Mouse (Mus musculus): ENCODE results near the gene Mettl23. TPM values are rescaled to one million over a fixed set of nuclear protein-coding genes. Genes with fewer than 3 reads are reported as not detected.

Gene Mettl23
- total and polyA plus RNA-seq, 3 experiments = 35.8 to 49.1 (median 45.4) TPM

GRCm38 (mm10) chr11:116869223-116869622, 26.1 kb downstream of the Mettl23 start:
- no peak for TF ChIP-seq TAL1 (conservative IDR thresholded peaks at IDR 0.05; ENCODE audit: low read depth, low read length)
- no peak for TF ChIP-seq GATA1 (IDR thresholded peaks at IDR 0.05; ENCODE audit: borderline replicate concordance, low read length)
- no peak for TF ChIP-seq POLR2AphosphoS5 (IDR thresholded peaks at IDR 0.05; ENCODE audit: insufficient replicate concordance, low read depth, low read length)
- no peak for TF ChIP-seq GATA2 (IDR thresholded peaks at IDR 0.05; ENCODE audit: borderline replicate concordance, low read depth, low read length)
- TF ChIP-seq CTCF (IDR thresholded peaks at IDR 0.05; ENCODE audit: low read depth, low read length) = no peak
- ATAC-seq (ENCODE audit: extremely low read depth, insufficient number of reproducible peaks, low FRiP score, poor library complexity, severe bottlenecking) (no peak), DNase-seq (ENCODE audit: low spot score) (no peak)
- H3K9me3 ChIP-seq (replicated peaks) = no peaks in the 10 kb centered on the region
- no peaks in the 10 kb centered on the region for H3K27me3 ChIP-seq (ENCODE audit: insufficient read depth, low read length)
- H3K4me1 ChIP-seq (ENCODE audit: insufficient read depth, low read depth, low read length) = peaks cover 11% of the 10 kb centered on the region
- H3K36me3 ChIP-seq (replicated peaks) = peaks cover 65% of the 10 kb centered on the region
- no peak overlapping the region for H3K4me3 ChIP-seq (ENCODE audit: low read depth, low read length)

GRCm38 (mm10) chr11:116869641-116870040, 26.6 kb downstream of the Mettl23 start:
- TF ChIP-seq TAL1 (conservative IDR thresholded peaks at IDR 0.05; ENCODE audit: low read depth, low read length) (no peak), CTCF (IDR thresholded peaks at IDR 0.05; ENCODE audit: low read depth, low read length) (no peak), GATA1 (IDR thresholded peaks at IDR 0.05; ENCODE audit: borderline replicate concordance, low read length) (no peak), GATA2 (IDR thresholded peaks at IDR 0.05; ENCODE audit: borderline replicate concordance, low read depth, low read length) (no peak), POLR2AphosphoS5 (IDR thresholded peaks at IDR 0.05; ENCODE audit: insufficient replicate concordance, low read depth, low read length) (no peak)
- Histone ChIP-seq H3K4me3 (ENCODE audit: low read depth, low read length) (no peak overlapping the region), H3K4me1 (ENCODE audit: insufficient read depth, low read depth, low read length) (peaks cover 7% of the 10 kb centered on the region), H3K9me3 (replicated peaks) (no peaks in the 10 kb centered on the region), H3K27me3 (ENCODE audit: insufficient read depth, low read length) (no peaks in the 10 kb centered on the region), H3K36me3 (replicated peaks) (peaks cover 65% of the 10 kb centered on the region)
- DNase-seq (ENCODE audit: low spot score) = no peak
- no peak for ATAC-seq (ENCODE audit: extremely low read depth, insufficient number of reproducible peaks, low FRiP score, poor library complexity, severe bottlenecking)

GRCm38 (mm10) chr11:116871538-116871937, 28.5 kb downstream of the Mettl23 start:
- 0 out of 2 replicates have a peak, but pooled peaks cover 3% of the 10 kb centered on the region for H3K4me1 ChIP-seq (ENCODE audit: insufficient read depth, low read depth, low read length)
- no peak for DNase-seq (ENCODE audit: low spot score)
- H3K27me3 ChIP-seq (ENCODE audit: insufficient read depth, low read length) = no peaks in the 10 kb centered on the region
- peaks cover 53% of the 10 kb centered on the region for H3K36me3 ChIP-seq (replicated peaks)
- H3K9me3 ChIP-seq (replicated peaks) = no peaks in the 10 kb centered on the region
- TF ChIP-seq GATA2 (IDR thresholded peaks at IDR 0.05; ENCODE audit: borderline replicate concordance, low read depth, low read length) (no peak), TAL1 (conservative IDR thresholded peaks at IDR 0.05; ENCODE audit: low read depth, low read length) (no peak), CTCF (IDR thresholded peaks at IDR 0.05; ENCODE audit: low read depth, low read length) (no peak), POLR2AphosphoS5 (IDR thresholded peaks at IDR 0.05; ENCODE audit: insufficient replicate concordance, low read depth, low read length) (no peak), GATA1 (IDR thresholded peaks at IDR 0.05; ENCODE audit: borderline replicate concordance, low read length) (no peak)
- no peak for ATAC-seq (ENCODE audit: extremely low read depth, insufficient number of reproducible peaks, low FRiP score, poor library complexity, severe bottlenecking)
- H3K4me3 ChIP-seq (ENCODE audit: low read depth, low read length) = no peak overlapping the region

DNA sequence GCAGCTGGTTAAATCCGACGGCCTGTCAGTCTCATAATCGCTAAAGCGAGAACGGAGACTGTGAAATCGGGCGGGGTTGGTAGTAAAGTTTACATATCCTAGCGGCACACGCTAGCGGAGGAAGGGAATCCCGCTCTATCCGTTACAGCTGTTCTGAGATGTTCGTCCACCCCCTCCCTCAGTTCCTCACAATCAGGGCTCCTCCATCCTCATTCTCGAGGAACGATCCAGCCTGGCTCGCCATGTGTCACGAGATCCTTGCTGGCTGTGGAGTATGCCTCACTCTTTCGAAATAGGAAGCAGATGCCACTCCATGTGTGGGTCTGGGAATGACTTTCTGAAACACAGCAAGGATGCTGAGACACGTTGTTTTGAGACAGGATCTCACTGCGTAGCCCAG, 30.9 kb downstream of the Mettl23 start:
- H3K36me3 ChIP-seq (replicated peaks) = peaks cover 49% of the 10 kb centered on the region
- no peaks in the 10 kb centered on the region for H3K4me1 ChIP-seq (ENCODE audit: insufficient read depth, low read depth, low read length)
- TF ChIP-seq TAL1 (conservative IDR thresholded peaks at IDR 0.05; ENCODE audit: low read depth, low read length) (no peak), GATA2 (IDR thresholded peaks at IDR 0.05; ENCODE audit: borderline replicate concordance, low read depth, low read length) (no peak), POLR2AphosphoS5 (IDR thresholded peaks at IDR 0.05; ENCODE audit: insufficient replicate concordance, low read depth, low read length) (no peak), GATA1 (IDR thresholded peaks at IDR 0.05; ENCODE audit: borderline replicate concordance, low read length) (no peak), CTCF (IDR thresholded peaks at IDR 0.05; ENCODE audit: low read depth, low read length) (no peak)
- no peak overlapping the region for H3K4me3 ChIP-seq (ENCODE audit: low read depth, low read length)
- ATAC-seq (ENCODE audit: extremely low read depth, insufficient number of reproducible peaks, low FRiP score, poor library complexity, severe bottlenecking) (no peak), DNase-seq (ENCODE audit: low spot score) (no peak)
- H3K27me3 ChIP-seq (ENCODE audit: insufficient read depth, low read length) = peaks cover 4% of the 10 kb centered on the region; the same call in 1 of the 2 replicates
- no peaks in the 10 kb centered on the region for H3K9me3 ChIP-seq (replicated peaks)

- Histone ChIP-seq H3K4me3 (ENCODE audit: low read depth, low read length) (no peak overlapping the region), H3K9me3 (replicated peaks) (no peaks in the 10 kb centered on the region), H3K4me1 (ENCODE audit: insufficient read depth, low read depth, low read length) (no peaks in the 10 kb centered on the region), H3K27me3 (ENCODE audit: insufficient read depth, low read length) (peaks cover 9% of the 10 kb centered on the region; the same call in 1 of the 2 replicates), H3K36me3 (replicated peaks) (peaks cover 16% of the 10 kb centered on the region)
- no peak for TF ChIP-seq GATA1 (IDR thresholded peaks at IDR 0.05; ENCODE audit: borderline replicate concordance, low read length)
- TF ChIP-seq POLR2AphosphoS5 (IDR thresholded peaks at IDR 0.05; ENCODE audit: insufficient replicate concordance, low read depth, low read length) = no peak
- no peak for TF ChIP-seq TAL1 (conservative IDR thresholded peaks at IDR 0.05; ENCODE audit: low read depth, low read length)
- TF ChIP-seq CTCF (IDR thresholded peaks at IDR 0.05; ENCODE audit: low read depth, low read length) = no peak
- TF ChIP-seq GATA2 (IDR thresholded peaks at IDR 0.05; ENCODE audit: borderline replicate concordance, low read depth, low read length) = no peak
- DNase-seq (ENCODE audit: low spot score) (no peak), ATAC-seq (ENCODE audit: extremely low read depth, insufficient number of reproducible peaks, low FRiP score, poor library complexity, severe bottlenecking) (no peak)
These were observed 35.4 kb downstream of the Mettl23 start for GRCm38 (mm10) chr11:116878454-116878853.

GRCm38 (mm10) chr11:116880839-116881238, 37.8 kb downstream of the Mettl23 start:
- TF ChIP-seq POLR2AphosphoS5 (IDR thresholded peaks at IDR 0.05; ENCODE audit: insufficient replicate concordance, low read depth, low read length) (no peak), GATA2 (IDR thresholded peaks at IDR 0.05; ENCODE audit: borderline replicate concordance, low read depth, low read length) (no peak), CTCF (IDR thresholded peaks at IDR 0.05; ENCODE audit: low read depth, low read length) (no peak), TAL1 (conservative IDR thresholded peaks at IDR 0.05; ENCODE audit: low read depth, low read length) (no peak), GATA1 (IDR thresholded peaks at IDR 0.05; ENCODE audit: borderline replicate concordance, low read length) (no peak)
- Histone ChIP-seq H3K9me3 (replicated peaks) (no peaks in the 10 kb centered on the region), H3K4me1 (ENCODE audit: insufficient read depth, low read depth, low read length) (peaks cover 4% of the 10 kb centered on the region; the same call in 1 of the 2 replicates), H3K4me3 (ENCODE audit: low read depth, low read length) (no peak overlapping the region), H3K27me3 (ENCODE audit: insufficient read depth, low read length) (peaks cover 16% of the 10 kb centered on the region; the same call in 1 of the 2 replicates), H3K36me3 (replicated peaks) (peaks cover 3% of the 10 kb centered on the region)
- ATAC-seq (ENCODE audit: extremely low read depth, insufficient number of reproducible peaks, low FRiP score, poor library complexity, severe bottlenecking) (no peak), DNase-seq (ENCODE audit: low spot score) (no peak)

Data from G1E (cell line).